Mouse (Mus musculus): ENCODE data around the gene Spag7.
A peak's percentile ranks its signal among the peaks of the same experiment; 100 is the strongest.

Spag7 gene

GRCm38 (mm10) chr11:70668771-70669505 is at the start of gene Spag7:
TSS of gene Spag7 (minus strand) at chr11:70669416.
- peak; percentile 96 to 99 for DNase-seq (ENCODE audit: low spot score in 2 of 2)

GRCm38 (mm10) chr11:70718481-70718880 is 49.3 kb upstream of the Spag7 start:
- DNase-seq (ENCODE audit: low spot score in 2 of 2), result no peak

GRCm38 (mm10) chr11:70715832-70716231 is 46.6 kb upstream of the Spag7 start:
- DNase-seq (ENCODE audit: low spot score in 2 of 2), result no peak

GRCm38 (mm10) chr11:70713222-70713621 is 44.0 kb upstream of the Spag7 start:
- DNase-seq (ENCODE audit: low spot score in 2 of 2), result no peak

- DNase-seq (ENCODE audit: low spot score in 2 of 2), result no peak
Measured at GRCm38 (mm10) chr11:70711026-70711425, 41.8 kb upstream of the Spag7 start.

GRCm38 (mm10) chr11:70706127-70706526 is 36.9 kb upstream of the Spag7 start:
- DNase-seq (ENCODE audit: low spot score in 2 of 2), result no peak

GRCm38 (mm10) chr11:70702781-70703180 is 33.6 kb upstream of the Spag7 start:
- DNase-seq (ENCODE audit: low spot score in 2 of 2), result no peak

GRCm38 (mm10) chr11:70701984-70702733 is 32.9 kb upstream of the Spag7 start:
- no peak for DNase-seq (ENCODE audit: low spot score in 2 of 2)

GRCm38 (mm10) chr11:70701221-70701955 is 32.2 kb upstream of the Spag7 start:
- DNase-seq (ENCODE audit: low spot score in 2 of 2), result no peak

- peak; percentile 49 to 54 for DNase-seq (ENCODE audit: low spot score in 2 of 2)
Measured at GRCm38 (mm10) chr11:70700613-70701012, 31.4 kb upstream of the Spag7 start.

GRCm38 (mm10) chr11:70699722-70700556 is 30.7 kb upstream of the Spag7 start, which contains the start of the genes Inca1 and Kif1c:
TSS of gene Inca1 (minus strand) at chr11:70700155.
TSS of gene Kif1c (plus strand) at chr11:70700548.
- DNase-seq (ENCODE audit: low spot score in 2 of 2), result peak; percentile 86 to 94

- DNase-seq (ENCODE audit: low spot score in 2 of 2), result no peak
Measured at GRCm38 (mm10) chr11:70699051-70699450, 29.8 kb upstream of the Spag7 start.

- DNase-seq (ENCODE audit: low spot score in 2 of 2), result no peak
Measured at GRCm38 (mm10) chr11:70697376-70697775, 28.2 kb upstream of the Spag7 start.

- DNase-seq (ENCODE audit: low spot score in 2 of 2), result no peak
Measured at GRCm38 (mm10) chr11:70693504-70693903, 24.3 kb upstream of the Spag7 start.

- no peak for DNase-seq (ENCODE audit: low spot score in 2 of 2)
Measured at GRCm38 (mm10) chr11:70689578-70689977, 20.4 kb upstream of the Spag7 start.

- no peak for DNase-seq (ENCODE audit: low spot score in 2 of 2)
Measured at GRCm38 (mm10) chr11:70688372-70688771, 19.2 kb upstream of the Spag7 start.

- DNase-seq (ENCODE audit: low spot score in 2 of 2), result peak; percentile 77 to 81
Measured at GRCm38 (mm10) chr11:70687601-70688199, 18.5 kb upstream of the Spag7 start, which contains the start of gene Camta2. TSS of gene Camta2 (minus strand) at chr11:70688105.

- DNase-seq (ENCODE audit: low spot score in 2 of 2), result peak in 1 of 2 experiments; percentile 38
Measured at GRCm38 (mm10) chr11:70686901-70687566, 17.8 kb upstream of the Spag7 start.

- no peak for DNase-seq (ENCODE audit: low spot score in 2 of 2)
Measured at GRCm38 (mm10) chr11:70683640-70684039, 14.4 kb upstream of the Spag7 start.

GRCm38 (mm10) chr11:70681897-70682581 is 12.8 kb upstream of the Spag7 start:
- no peak for DNase-seq (ENCODE audit: low spot score in 2 of 2)

Measured in frontal cortex, postnatal 14 days (tissue).